Mouse (Mus musculus): ENCODE measurements around the gene Unc13b.

The Unc13b gene

DNA sequence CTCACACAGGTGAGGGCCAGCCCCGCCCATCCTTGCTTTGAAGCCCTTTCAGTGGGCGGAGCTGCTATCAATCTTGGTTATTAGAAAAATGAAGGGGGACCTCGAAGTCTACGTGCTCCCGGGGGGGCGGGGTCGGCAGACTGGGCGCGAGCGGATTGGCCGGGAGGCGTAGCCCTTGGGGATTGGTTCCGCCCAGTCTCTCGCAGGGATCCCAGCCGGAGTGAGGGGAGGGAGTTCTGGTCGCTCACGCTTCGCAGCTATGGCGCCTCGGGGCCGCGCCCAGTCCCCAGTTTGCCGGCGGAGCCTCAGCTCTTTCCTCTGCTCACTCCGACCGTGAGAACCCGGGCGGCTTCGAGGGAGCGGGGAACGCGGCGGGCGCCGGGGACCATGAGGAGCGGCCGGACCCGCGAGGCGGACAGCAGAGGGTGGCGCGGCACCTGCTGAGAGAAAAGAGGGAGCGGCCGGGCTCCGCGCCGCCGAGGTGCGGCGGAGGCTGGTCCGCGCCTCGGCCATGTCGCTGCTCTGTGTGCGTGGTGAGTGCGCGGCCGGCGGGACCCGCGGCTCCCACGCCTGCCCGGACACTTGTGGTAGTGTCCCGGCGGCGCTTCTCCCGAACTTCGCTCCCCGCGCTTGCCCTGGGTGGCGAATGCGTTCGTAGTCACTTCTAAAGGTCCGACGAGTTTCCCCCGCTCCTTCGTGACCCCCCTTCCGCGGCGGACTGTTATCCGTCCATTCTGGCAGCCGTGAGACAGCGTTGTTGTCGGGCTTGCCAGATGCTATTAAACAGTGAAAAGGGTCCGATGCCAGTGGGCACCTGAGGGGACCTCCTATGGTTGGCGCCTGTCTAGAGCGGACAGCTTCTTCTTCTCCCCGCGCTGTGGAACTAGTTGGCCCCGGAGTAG, at the start of gene Unc13b:
Gene Unc13b, plus strand, starts transcription at position 201 of the 902 bp plus-strand sequence.
- DNase-seq (ENCODE audit: low spot score) = peak; percentile 96

DNA sequence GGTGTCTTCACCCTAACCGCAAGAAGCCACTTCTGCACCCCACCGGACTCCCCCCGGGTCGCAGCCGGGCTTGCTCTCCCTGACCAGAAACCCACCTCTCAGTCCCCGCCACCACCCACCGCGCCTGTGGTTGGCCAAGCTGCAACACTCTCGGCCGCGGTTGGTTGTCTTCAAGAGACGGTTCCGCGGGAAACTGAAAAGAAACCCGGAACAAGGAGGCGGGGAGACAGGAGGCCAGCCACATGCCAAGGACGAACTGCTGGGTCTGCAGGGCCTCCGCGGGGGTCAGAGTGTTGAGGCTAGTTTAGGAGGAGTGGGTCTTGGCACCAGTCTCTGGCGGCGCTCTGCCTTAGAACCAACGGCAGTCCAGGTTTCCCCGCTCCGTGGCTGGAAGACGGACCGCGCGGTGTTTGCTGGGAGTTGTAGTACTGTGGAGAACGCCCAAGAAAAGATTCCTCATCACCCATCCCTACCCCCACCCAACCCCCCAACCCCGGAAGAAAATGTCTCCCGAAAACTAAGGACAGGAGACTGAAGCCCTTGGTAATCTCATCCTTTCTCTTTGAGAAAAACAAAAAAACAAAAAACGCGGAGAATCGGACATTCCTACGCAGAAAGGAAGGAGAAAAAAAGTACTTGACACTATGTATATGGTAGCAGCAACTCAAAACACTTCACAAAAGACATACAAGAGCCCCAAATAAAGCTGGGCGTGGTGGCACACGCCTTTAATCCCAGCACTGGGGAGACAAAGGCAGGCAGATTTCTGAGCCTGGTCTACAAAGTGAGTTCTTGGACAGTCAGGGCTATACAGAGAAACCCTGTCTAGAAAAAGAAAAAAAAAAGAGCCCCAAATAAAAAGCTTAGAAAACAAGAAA, 48.4 kb upstream of the Unc13b start, which contains the start of gene Fancg:
Gene Fancg, minus strand, starts transcription at position 346 of the 878 bp plus-strand sequence.
- peak; percentile 87 for DNase-seq (ENCODE audit: low spot score)

DNA sequence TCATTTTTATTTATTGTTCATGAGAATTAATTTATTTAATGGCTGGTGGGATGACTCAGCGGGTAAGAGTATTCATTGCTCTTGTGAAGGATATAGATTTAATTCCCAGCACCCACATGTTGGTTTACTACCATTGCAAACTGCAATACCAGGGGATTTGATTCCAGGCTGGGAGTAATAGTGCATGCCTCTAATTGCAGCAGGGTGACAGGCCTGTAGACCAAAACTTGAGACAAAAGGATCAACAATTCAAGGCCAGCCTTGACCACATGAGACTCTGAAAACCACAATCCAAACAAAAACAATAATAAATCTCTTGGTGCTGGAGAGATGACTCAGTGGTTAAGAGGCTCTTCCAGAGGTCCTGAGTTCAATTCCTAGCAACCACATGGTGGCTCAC, 46.7 kb upstream of the Unc13b start:
- no peak for DNase-seq (ENCODE audit: low spot score)

DNA sequence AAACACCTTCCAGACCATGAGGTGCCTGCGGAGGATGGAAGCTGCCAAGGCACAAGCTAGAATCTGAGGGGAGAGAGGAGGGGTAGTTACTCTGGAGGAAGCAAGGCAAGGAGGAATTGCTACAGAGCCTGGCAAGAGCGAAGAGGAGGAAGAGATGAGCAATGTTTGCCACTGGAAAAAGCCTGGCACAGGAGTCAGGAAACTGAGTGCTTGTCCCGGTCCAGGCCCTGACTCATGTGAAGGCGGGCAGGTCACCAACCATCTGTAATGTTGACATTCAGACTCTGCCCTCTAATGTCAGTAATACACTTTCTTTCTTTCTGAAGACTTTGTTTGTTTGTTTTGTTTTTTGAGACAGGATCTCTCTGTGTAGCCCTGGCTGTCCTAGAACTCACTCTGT, 40.6 kb upstream of the Unc13b start:
- no peak for DNase-seq (ENCODE audit: low spot score)

DNA sequence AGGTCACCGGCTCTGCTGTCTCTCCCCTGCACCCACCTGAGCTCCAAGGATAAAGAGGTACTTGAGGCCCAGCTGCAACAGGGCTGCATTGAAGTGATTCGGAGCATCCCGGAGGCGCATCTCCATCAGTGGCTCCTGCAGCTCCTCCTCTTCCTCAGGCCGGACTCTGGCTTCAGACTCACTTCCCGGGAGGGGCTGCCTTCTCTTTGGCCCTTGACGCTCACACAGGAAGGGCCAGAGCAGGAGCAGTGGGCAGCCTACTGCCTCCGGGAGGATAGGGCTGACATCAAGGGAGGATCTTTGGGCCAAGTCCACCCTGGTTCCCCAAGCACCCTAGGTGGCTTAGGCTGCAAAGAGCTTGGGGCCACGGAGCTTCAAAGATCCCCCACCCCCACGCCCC, 39.6 kb upstream of the Unc13b start:
- DNase-seq (ENCODE audit: low spot score) = no peak

DNA sequence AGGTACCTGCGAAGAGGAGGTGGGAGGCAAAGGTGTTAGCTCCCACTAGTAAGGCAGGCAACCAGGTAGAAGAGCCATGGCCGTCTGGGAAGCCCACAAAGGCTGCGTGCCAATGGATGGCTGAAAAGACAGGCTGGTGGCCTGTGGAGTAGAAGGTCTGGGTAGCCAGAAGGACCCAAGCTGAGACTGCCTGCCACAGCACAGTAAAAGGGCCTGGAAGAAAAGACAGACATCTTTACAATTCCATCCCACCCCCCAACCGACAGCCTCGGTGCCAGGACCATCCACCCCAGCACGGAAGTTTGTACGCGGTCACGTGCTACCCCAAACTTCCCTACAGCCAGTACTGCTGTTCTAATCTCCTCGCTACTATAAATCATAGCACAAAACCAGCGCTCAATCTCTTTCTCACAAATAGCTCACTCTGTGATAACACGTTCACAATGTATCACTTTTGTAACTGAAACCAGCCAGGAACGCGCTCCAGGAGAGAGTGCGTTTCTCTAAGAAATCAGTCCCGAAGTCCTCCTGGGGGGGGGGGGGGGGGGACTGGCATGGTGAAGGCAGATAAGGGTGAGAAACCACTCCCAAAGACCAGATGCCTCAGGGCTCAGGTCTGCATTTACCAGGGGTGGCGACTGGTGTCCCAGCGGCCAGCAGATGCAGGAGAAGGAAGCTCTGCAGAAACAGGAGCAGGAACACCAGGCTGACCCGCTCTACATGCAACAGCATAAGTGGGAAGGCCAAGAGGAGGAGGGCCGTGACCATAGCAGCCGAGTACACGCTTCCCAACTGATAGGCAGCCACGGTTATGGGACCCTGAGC, 38.9 kb upstream of the Unc13b start:
- no peak for DNase-seq (ENCODE audit: low spot score)

DNA sequence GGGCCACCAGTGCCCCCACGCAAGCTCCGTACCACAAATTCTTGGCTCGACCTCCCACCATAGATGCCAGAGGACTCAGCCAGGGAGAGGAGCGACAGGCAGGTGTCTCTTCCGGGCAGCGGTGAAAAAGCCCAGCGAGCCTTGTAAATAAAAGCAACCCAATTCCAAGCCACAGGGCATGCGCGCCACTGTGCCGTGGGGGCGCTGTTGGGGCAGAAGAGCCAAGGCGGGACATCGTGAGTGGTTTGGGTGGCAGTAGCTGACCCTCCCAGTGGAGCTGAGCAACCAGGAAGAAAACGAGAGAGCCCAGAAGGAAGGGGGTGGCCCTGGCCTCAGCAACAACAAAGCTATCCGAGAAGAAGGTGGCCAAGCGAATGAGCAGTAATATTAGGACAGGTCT, 37.9 kb upstream of the Unc13b start:
- DNase-seq (ENCODE audit: low spot score) = no peak

DNA sequence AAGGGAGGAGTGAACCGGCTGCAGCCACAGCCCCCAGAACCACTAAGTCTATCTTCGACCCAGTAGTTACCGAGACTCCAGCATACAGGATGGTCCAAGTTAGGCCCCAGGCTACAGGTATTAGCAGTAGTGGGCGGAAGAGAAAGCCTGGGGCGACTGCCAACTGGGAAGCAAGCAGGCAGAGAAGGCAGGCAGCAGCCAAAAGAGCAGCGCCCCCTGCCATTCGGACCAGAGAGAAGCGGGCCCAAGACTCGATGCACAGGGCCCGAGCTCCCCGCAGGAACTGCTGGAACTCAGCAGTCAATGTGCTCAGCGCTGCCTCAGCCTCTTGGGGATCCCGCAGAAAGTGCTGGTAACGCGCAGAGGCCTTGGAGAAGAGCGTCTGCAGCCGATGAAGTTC, 37.4 kb upstream of the Unc13b start:
- DNase-seq (ENCODE audit: low spot score) = no peak

DNA sequence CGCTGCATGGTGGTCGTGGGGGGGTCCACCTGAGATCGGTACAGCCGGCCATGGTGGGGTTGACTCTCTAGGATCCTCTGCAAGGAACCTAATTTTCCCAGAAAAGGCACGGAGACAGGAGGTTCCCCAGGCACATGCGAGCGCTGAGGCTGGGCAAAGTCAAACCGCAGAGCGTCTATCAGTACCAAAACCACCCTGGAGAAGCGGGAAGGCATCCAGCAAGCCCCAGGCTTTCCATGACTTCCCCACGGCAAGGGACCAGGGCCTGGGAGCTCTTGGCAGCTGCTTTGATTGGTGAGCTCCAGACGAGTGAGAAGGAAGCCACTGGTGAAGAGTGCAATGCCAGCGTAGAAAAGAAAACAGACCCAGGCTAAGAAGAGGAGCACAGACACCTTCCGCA, 34.1 kb upstream of the Unc13b start:
- no peak for DNase-seq (ENCODE audit: low spot score)

DNA sequence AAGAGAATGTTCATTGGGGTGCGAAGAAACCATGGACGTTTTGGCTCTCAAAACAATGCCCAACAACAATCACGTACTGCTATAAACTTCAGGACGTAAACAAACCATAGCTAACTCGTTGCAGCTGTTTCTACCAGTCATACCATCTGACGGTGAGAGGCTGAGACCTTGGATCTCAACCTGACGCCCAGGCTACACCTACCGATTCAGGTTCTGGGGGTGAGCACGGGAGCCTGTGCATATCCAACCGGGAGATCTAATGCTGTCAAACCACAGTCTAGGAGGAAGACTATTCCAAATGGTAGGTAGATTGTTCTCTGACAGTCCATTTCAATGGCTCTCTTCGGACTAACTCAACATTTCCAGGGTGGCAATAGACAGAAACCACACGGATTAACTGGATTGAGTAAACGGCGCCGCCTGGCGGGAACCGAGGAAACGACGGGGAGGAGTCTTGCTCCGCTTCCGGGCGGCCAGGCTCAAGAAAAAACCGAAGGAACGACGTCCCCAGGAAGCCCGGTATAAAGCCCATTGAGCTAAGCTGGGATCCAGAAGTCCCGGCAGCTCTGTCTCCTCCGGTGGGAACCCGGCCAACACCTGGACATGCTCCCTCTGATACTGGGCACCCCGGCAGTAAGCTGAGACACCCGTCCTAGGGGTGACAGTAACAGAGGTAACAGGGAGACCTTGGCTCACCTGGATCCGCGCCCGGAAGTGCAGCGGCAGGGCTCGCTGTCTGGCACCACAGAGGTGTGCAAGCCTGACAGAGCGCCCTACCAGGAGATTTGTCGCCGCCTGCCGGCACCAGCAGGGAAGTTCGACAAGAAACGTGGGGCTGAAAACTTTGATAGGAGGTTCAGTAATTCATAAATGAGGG, 33.4 kb upstream of the Unc13b start, which contains the start of gene Pigo:
Gene Pigo, minus strand, starts transcription at position 736 of the 877 bp plus-strand sequence.
- DNase-seq (ENCODE audit: low spot score) = peak; percentile 97

DNA sequence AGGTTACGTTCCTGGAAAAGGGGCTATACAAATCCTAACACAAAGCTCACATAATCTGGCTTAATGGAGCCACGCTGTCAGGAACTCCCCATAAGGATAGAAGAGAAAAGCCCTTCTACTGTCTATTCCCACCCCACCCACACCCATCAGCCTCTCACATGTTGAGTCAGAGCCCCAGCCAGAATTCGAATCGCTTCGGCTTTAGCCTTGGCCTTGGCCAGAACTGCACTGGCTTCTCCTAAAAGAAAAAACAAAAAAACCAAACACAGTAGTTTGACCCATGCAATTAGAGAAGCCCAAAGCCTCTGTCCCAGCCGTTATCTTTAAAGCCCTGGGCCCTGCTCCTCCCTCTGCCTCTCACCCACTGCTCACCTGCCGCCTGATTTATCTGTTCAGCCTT, 29.6 kb upstream of the Unc13b start:
- no peak for DNase-seq (ENCODE audit: low spot score)

DNA sequence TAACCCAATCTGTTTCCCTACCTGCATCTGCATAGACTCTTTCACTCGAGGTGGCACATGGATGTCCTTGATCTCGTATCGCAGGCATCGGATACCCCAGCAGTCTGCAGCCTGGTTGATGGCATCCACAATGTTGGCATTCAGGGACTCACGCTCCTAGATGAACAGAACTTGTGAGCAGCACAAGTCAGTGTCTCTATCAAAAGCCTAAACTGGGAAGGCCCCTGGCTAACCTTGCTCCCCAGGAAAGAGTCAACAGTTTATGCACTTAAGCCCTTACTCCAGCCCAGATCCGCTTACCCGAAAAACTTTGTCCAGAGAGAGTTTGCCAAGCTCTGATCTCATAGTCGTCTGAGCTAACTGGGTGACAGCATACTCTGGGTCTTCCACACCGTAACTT, 29.0 kb upstream of the Unc13b start:
- no peak for DNase-seq (ENCODE audit: low spot score)

DNA sequence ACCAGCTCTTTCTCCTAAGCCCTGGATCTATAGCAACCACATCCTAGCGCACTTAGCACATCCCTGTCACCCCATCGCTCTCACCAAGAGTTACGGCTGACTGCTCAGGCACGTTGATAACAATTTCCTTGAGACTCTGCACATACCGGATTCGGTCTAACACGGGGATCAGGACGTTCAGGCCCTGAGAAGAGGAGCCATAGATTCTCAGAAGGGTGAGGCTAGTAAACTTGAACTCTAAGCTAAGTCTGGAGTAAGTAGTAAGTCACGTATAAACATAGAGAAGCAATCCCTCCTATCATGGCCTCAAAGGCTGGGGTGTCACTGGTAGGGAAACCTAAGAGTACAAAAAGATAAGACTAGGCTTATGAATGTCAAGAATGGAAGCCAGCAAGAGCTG, 28.4 kb upstream of the Unc13b start:
- DNase-seq (ENCODE audit: low spot score) = no peak

DNA sequence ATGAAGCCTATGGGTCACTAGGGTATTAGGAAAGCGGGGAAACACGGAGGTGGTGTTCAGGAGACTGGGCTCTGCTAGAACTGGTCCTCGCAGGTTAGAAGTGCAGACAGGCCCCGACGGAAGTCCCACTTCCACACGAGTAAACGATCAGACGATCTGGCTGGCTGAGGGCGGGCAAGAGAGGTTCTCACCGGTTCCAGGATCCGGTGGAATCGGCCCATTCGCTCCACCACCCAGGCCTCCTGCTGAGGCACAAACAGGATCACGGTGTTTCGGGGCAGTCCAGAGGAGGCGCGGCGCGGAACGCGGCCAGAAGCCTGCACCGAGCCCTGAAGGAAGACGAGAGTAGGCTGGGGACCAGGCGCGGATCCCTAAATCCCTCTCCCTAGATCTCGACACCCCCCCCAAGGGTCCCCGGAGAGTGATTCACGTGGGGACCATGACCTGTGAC, 27.9 kb upstream of the Unc13b start:
- DNase-seq (ENCODE audit: low spot score) = peak; percentile 41

DNA sequence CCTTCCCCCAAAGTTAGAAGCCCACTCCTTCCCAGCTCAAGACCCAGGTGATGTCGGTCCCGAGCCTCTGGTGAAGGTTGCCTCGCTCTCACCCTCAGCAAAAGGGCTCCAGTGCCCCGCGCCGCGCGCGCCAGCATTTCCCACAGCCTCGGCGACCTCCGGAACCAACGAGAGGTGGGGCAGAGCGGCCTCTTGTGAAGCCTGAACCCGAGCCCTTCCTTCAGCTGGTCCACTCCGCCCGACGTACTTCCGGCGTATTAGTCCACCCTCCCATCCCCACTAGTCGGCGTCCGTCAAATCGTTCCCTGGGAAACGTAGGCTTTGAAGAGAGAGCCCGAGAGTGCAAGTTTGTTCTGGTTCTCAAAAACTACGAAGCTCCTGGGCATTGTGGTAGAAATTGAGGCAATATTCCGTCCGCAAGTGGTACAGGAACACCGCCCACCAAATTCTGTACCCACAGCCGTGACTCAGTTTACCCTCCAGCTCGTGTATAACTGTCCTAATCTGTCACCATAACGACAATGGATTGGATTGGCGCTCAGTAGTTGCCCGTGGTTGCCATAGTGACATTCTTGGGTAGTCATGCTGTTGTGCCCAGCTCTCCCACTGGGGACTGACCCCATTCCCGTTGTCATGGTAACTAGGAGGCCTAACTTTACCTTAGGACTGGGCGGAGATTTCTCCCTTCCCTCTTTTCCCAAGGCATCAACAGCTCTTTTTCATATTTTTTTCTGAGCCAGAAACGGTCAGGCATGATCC, 27.3 kb upstream of the Unc13b start, which contains the start of gene Stoml2:
Gene Stoml2, minus strand, starts transcription at position 474 of the 759 bp plus-strand sequence.
- peak; percentile 98 for DNase-seq (ENCODE audit: low spot score)

DNA sequence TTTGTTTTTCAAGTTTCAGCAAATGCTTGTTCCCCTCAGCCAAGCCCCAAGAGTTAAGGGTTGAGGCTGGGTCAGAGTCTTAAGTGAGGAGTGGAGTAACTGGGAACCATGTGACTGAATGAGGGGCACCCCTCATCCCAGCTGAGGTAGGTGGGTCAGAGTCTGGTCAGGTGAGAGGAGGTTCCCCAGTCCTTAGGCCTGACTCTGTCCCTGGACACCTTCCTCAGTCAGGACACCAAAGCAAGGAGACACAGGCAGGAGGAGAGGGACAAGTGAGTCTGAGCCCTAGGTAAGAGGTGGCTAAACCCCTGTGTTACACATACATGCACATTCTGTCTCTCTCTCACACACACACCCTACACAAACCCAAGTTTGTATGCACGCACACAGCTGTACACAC, 26.3 kb upstream of the Unc13b start:
- no peak for DNase-seq (ENCODE audit: low spot score)

DNA sequence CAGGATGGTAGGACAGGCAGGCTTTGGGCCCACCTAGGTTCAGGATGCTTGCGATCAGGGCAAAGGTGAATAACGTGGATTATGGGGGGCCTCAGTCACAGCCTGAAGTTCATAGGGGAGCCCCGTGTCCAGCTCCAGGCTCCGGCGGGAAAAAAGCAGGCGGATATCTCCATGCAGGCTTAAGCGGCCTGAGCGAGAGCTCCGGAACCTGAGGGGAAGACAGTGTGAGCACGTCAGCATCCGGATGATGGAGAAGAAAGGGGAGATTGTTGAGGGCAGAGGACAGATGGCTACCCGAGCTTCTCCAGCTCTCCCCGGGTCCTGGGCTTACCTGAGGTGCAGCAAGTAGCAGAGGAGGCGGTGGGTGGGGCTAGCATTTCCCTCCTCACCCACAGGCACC, 25.3 kb upstream of the Unc13b start:
- no peak for DNase-seq (ENCODE audit: low spot score)

DNA sequence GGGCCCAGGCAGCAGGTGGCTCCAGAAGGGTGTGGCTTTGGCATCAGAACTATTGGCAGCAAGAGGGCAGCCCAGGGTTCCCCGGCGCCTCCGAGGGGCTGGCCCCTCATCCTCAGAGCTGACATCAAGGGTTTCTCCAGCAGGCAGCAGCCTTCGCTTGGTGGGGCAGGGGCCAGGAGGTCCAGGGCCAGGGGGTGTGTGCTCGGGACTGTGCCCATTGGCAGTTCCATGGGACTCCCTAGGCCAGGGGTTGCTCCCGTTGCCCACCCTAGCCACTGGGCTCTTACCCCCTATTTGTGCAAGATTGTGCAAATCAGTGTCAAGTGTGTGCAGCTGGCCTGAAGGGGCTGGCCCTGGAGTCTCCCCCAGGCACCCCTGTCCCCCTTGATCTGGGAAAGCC, 22.9 kb upstream of the Unc13b start:
- DNase-seq (ENCODE audit: low spot score) = no peak

DNA sequence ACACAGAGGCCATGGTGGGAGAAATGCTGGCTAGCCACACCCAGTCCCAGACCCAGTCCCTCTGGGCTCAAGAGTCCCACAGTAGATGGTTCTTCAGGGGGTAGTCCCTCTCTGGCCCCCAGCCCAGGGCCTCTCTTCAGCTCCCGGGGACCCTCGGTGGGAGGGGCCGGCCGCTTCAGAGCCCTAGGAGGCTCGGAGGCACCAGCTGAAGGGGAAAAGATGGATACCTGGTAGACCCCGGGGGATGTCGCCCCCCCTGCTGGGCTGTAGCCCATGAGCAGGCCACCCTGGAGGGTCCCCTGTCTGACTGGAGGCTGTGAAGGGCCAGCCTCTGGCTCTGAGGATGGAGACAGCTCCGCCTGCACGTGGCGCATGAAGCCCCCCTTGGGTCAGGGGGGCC, 22.4 kb upstream of the Unc13b start:
- no peak for DNase-seq (ENCODE audit: low spot score)
